8 mouse cellular contexts compared by ENCODE assay signal in genomic region chr6:124740211-124740887, GRCm38 (mm10). TPM values are rescaled to one million over a fixed set of nuclear protein-coding genes. Genes with fewer than 3 reads are reported as not detected.
A peak's percentile ranks its signal among the peaks of the same experiment; 100 is the strongest.
DNase-seq lines count a peak whose midpoint lies in the region; ATAC-seq and TF ChIP-seq lines count a peak whose summit lies in the region.

No protein-coding gene starts in this region.

- no peak for TF ChIP-seq EP300 in liver, embryonic 14.5 days (IDR thresholded peaks at IDR 0.05; ENCODE audit: low read depth)

- peaks cover 36% of the 10 kb centered on the region for H3K36me3 ChIP-seq in embryonic facial prominence, embryonic 13.5 days
- H3K36me3 ChIP-seq in hindbrain, embryonic 15.5 days, result peaks cover 26% of the 10 kb centered on the region
- no peaks in the 10 kb centered on the region for H3K36me3 ChIP-seq in liver, embryonic 14.5 days (replicated peaks; ENCODE audit: control insufficient read depth, insufficient read depth, low read depth)
- H3K36me3 ChIP-seq in neural tube, embryonic 14.5 days (ENCODE audit: control insufficient read depth, insufficient read depth, low read length), result peaks cover 21% of the 10 kb centered on the region

- H3K9ac ChIP-seq in embryonic facial prominence, embryonic 13.5 days, result peak overlapping the region; percentile 92
- H3K9ac ChIP-seq in hindbrain, embryonic 15.5 days, result peak overlapping the region; percentile 97
- peak overlapping the region; percentile 76 for H3K9ac ChIP-seq in liver, embryonic 14.5 days (replicated peaks)
- H3K9ac ChIP-seq in neural tube, embryonic 14.5 days (replicated peaks; ENCODE audit: low read depth, low read length), result peak overlapping the region; percentile 86

- no peak for TF ChIP-seq POLR2A in lung, adult 2 months (IDR thresholded peaks at IDR 0.05; ENCODE audit: borderline replicate concordance, extremely low read depth, low read depth, low read length)

- H3K9me3 ChIP-seq in embryonic facial prominence, embryonic 13.5 days, result no peaks in the 10 kb centered on the region
- H3K9me3 ChIP-seq in hindbrain, embryonic 15.5 days, result no peaks in the 10 kb centered on the region
- H3K9me3 ChIP-seq in liver, embryonic 14.5 days (ENCODE audit: control insufficient read depth, low read length), result no peaks in the 10 kb centered on the region
- H3K9me3 ChIP-seq in neural tube, embryonic 14.5 days (ENCODE audit: control insufficient read depth, low read length), result no peaks in the 10 kb centered on the region

- no peaks in the 10 kb centered on the region for H3K27me3 ChIP-seq in embryonic facial prominence, embryonic 13.5 days
- no peaks in the 10 kb centered on the region for H3K27me3 ChIP-seq in hindbrain, embryonic 15.5 days
- H3K27me3 ChIP-seq in liver, embryonic 14.5 days (ENCODE audit: control insufficient read depth, insufficient read depth, low read length), result no peaks in the 10 kb centered on the region
- H3K27me3 ChIP-seq in neural tube, embryonic 14.5 days (ENCODE audit: control insufficient read depth, insufficient read depth, low read length), result no peaks in the 10 kb centered on the region

- H3K4me1 ChIP-seq in lung, adult 2 months (ENCODE audit: control insufficient read depth, insufficient read depth, low read length), result peaks cover 7% of the 10 kb centered on the region
- peaks cover 37% of the 10 kb centered on the region for H3K4me1 ChIP-seq in embryonic facial prominence, embryonic 13.5 days
- H3K4me1 ChIP-seq in hindbrain, embryonic 15.5 days (replicated peaks), result peaks cover 34% of the 10 kb centered on the region
- H3K4me1 ChIP-seq in liver, embryonic 14.5 days (replicated peaks; ENCODE audit: control insufficient read depth in 2 of 2, insufficient read depth in 2 of 2, low read length in 1 of 2), result peaks cover 14 to 22% of the 10 kb centered on the region in 2 experiments
- peaks cover 17% of the 10 kb centered on the region; the same call in 1 of the 2 replicates for H3K4me1 ChIP-seq in neural tube, embryonic 14.5 days (ENCODE audit: control insufficient read depth, insufficient read depth, low read length)

- peak; percentile 40 for TF ChIP-seq CTCF in lung, adult 2 months (IDR thresholded peaks at IDR 0.05; ENCODE audit: insufficient read depth, low read length)
- peak; percentile 73 for TF ChIP-seq CTCF in liver, embryonic 14.5 days (IDR thresholded peaks at IDR 0.05; ENCODE audit: low read depth)

- WGBS in lung, adult 2 months, result under 1% methylated on average over 29 of the region's 29 CpGs
- under 1% methylated on average over 29 of the region's 29 CpGs for WGBS in embryonic facial prominence, embryonic 13.5 days
- under 1% methylated on average over 29 of the region's 29 CpGs for WGBS in hindbrain, embryonic 15.5 days
- WGBS in liver, embryonic 14.5 days (ENCODE audit: insufficient replicate concordance), result under 1% methylated on average over 29 of the region's 29 CpGs
- WGBS in neural tube, embryonic 14.5 days, result 0% methylated on average over 29 of the region's 29 CpGs

- H3K4me3 ChIP-seq in lung, adult 2 months (replicated peaks; ENCODE audit: extremely low read depth, low read depth, low read length), result peak overlapping the region; percentile 70
- peak overlapping the region; percentile 65 for H3K4me3 ChIP-seq in embryonic facial prominence, embryonic 13.5 days
- H3K4me3 ChIP-seq in hindbrain, embryonic 15.5 days, result peak overlapping the region; percentile 69
- H3K4me3 ChIP-seq in liver, embryonic 14.5 days (ENCODE audit: insufficient read depth in 1 of 2, low read depth in 2 of 2, low read length in 2 of 2), result peak overlapping the region; percentile 62 to 71
- H3K4me3 ChIP-seq in neural tube, embryonic 14.5 days (ENCODE audit: low read depth, low read length), result peak overlapping the region; percentile 61

- H3K4me2 ChIP-seq in embryonic facial prominence, embryonic 13.5 days, result peak overlapping the region; percentile 78
- peak overlapping the region; percentile 87 for H3K4me2 ChIP-seq in hindbrain, embryonic 15.5 days
- H3K4me2 ChIP-seq in liver, embryonic 14.5 days (ENCODE audit: low read depth), result peak overlapping the region; percentile 92
- H3K4me2 ChIP-seq in neural tube, embryonic 14.5 days (ENCODE audit: low read depth, low read length), result peak overlapping the region; percentile 83

- peak overlapping the region; percentile 99 for H3K27ac ChIP-seq in embryonic facial prominence, embryonic 13.5 days
- H3K27ac ChIP-seq in hindbrain, embryonic 15.5 days (replicated peaks), result peak overlapping the region; percentile 99
- peak overlapping the region; percentile 91 for H3K27ac ChIP-seq in liver, embryonic 14.5 days
- peak overlapping the region; percentile 99 for H3K27ac ChIP-seq in neural tube, embryonic 14.5 days (ENCODE audit: low read depth, low read length)

- no peak for DNase-seq in lung, adult 2 months
- DNase-seq in lung, postnatal 4 days, result no peak
- DNase-seq in R1 (ENCODE audit: low read depth, low spot score), result peak; percentile 78
- DNase-seq in liver, embryonic 14.5 days (ENCODE audit: low read depth in 3 of 3, low spot score in 3 of 3), result peak; percentile 45 to 59 (median 49)
- no peak for DNase-seq in ovary, postnatal 14 days (ENCODE audit: low spot score)

- peak; percentile 8; the same call in 1 of the 2 replicates for ATAC-seq in embryonic facial prominence, embryonic 13.5 days (ENCODE audit: insufficient number of reproducible peaks, insufficient read depth, low FRiP score, low TSS enrichment, low read depth)
- ATAC-seq in hindbrain, embryonic 15.5 days (ENCODE audit: low FRiP score, low read depth), result peak; percentile 11
- peak; percentile 11 for ATAC-seq in liver, embryonic 14.5 days (ENCODE audit: insufficient read depth)
- ATAC-seq in neural tube, embryonic 14.5 days (ENCODE audit: low read depth), result peak; percentile 28

RNA-seq across cellular contexts. Expression of gene Grcc10, which starts 0.8 kb away (rescaled TPM):
- polyA plus RNA-seq in lung, adult 2 months (2012; rRNA removed), result 222 and 226 TPM in 2 replicates
- 487 and 605 TPM in 2 replicates for polyA plus RNA-seq in embryonic facial prominence, embryonic 13.5 days (2015; fragmentation: Nextera tagmentation; extraction: Ambion mirVana)
- 626 and 628 TPM in 2 replicates for polyA plus RNA-seq in hindbrain, embryonic 15.5 days (2015; fragmentation: Nextera tagmentation; extraction: Ambion mirVana)
- polyA plus RNA-seq in liver, embryonic 14.5 days (2012; rRNA removed), result 27.9 and 50.2 TPM in 2 replicates
- 74.0 and 80.0 TPM in 2 replicates for polyA plus RNA-seq in liver, embryonic 14.5 days (2014; fragmentation: Nextera tagmentation; extraction: Ambion mirVana)
- 634 and 689 TPM in 2 replicates for polyA plus RNA-seq in neural tube, embryonic 14.5 days (2014; fragmentation: Nextera tagmentation; extraction: Ambion mirVana)

RNA-seq across cellular contexts. Expression of gene Ptpn6, which starts 1.8 kb away (rescaled TPM):
- 38.9 and 48.7 TPM in 2 replicates for polyA plus RNA-seq in lung, adult 2 months (2012; rRNA removed)
- polyA plus RNA-seq in embryonic facial prominence, embryonic 13.5 days (2015; fragmentation: Nextera tagmentation; extraction: Ambion mirVana), result 9.2 and 13.9 TPM in 2 replicates
- polyA plus RNA-seq in hindbrain, embryonic 15.5 days (2015; fragmentation: Nextera tagmentation; extraction: Ambion mirVana), result 3.7 and 6.6 TPM in 2 replicates
- 14.3 and 17.9 TPM in 2 replicates for polyA plus RNA-seq in liver, embryonic 14.5 days (2012; rRNA removed)
- 26.6 and 28.4 TPM in 2 replicates for polyA plus RNA-seq in liver, embryonic 14.5 days (2014; fragmentation: Nextera tagmentation; extraction: Ambion mirVana)
- 2.6 and 4.4 TPM in 2 replicates for polyA plus RNA-seq in neural tube, embryonic 14.5 days (2014; fragmentation: Nextera tagmentation; extraction: Ambion mirVana)

RNA-seq across cellular contexts. Expression of gene Gm45234, which starts 15.5 kb away (rescaled TPM):
- 0.08 TPM in 1 of 2 replicates, not detected in the other for polyA plus RNA-seq in lung, adult 2 months (2012; rRNA removed)
- polyA plus RNA-seq in embryonic facial prominence, embryonic 13.5 days (2015; fragmentation: Nextera tagmentation; extraction: Ambion mirVana), result 0.33 TPM in 1 of 2 replicates, not detected in the other
- polyA plus RNA-seq in hindbrain, embryonic 15.5 days (2015; fragmentation: Nextera tagmentation; extraction: Ambion mirVana), result not detected in 2 replicates
- 0.37 TPM in 1 of 2 replicates, not detected in the other for polyA plus RNA-seq in liver, embryonic 14.5 days (2012; rRNA removed)
- not detected in 2 replicates for polyA plus RNA-seq in liver, embryonic 14.5 days (2014; fragmentation: Nextera tagmentation; extraction: Ambion mirVana)
- not detected in 2 replicates for polyA plus RNA-seq in neural tube, embryonic 14.5 days (2014; fragmentation: Nextera tagmentation; extraction: Ambion mirVana)

RNA-seq across cellular contexts. Expression of gene Atn1, which starts 16.0 kb away (rescaled TPM):
- polyA plus RNA-seq in lung, adult 2 months (2012; rRNA removed), result 52.0 and 64.6 TPM in 2 replicates
- 22.1 and 22.2 TPM in 2 replicates for polyA plus RNA-seq in embryonic facial prominence, embryonic 13.5 days (2015; fragmentation: Nextera tagmentation; extraction: Ambion mirVana)
- polyA plus RNA-seq in hindbrain, embryonic 15.5 days (2015; fragmentation: Nextera tagmentation; extraction: Ambion mirVana), result 26.8 and 30.4 TPM in 2 replicates
- 2.5 and 2.8 TPM in 2 replicates for polyA plus RNA-seq in liver, embryonic 14.5 days (2012; rRNA removed)
- polyA plus RNA-seq in liver, embryonic 14.5 days (2014; fragmentation: Nextera tagmentation; extraction: Ambion mirVana), result 0.58 and 1.5 TPM in 2 replicates
- polyA plus RNA-seq in neural tube, embryonic 14.5 days (2014; fragmentation: Nextera tagmentation; extraction: Ambion mirVana), result 21.5 and 27.5 TPM in 2 replicates

RNA-seq across cellular contexts. Expression of gene Phb2, which starts 28.2 kb away (rescaled TPM):
- 64.7 and 74.4 TPM in 2 replicates for polyA plus RNA-seq in lung, adult 2 months (2012; rRNA removed)
- polyA plus RNA-seq in embryonic facial prominence, embryonic 13.5 days (2015; fragmentation: Nextera tagmentation; extraction: Ambion mirVana), result 337 and 351 TPM in 2 replicates
- 260 and 270 TPM in 2 replicates for polyA plus RNA-seq in hindbrain, embryonic 15.5 days (2015; fragmentation: Nextera tagmentation; extraction: Ambion mirVana)
- 101 and 124 TPM in 2 replicates for polyA plus RNA-seq in liver, embryonic 14.5 days (2012; rRNA removed)
- polyA plus RNA-seq in liver, embryonic 14.5 days (2014; fragmentation: Nextera tagmentation; extraction: Ambion mirVana), result 210 and 240 TPM in 2 replicates
- polyA plus RNA-seq in neural tube, embryonic 14.5 days (2014; fragmentation: Nextera tagmentation; extraction: Ambion mirVana), result 242 and 258 TPM in 2 replicates

Comparison
In these comparisons a context has a peak if more than half of its experiments do, and no peak if none do; other contexts are left out.
1. DNase-seq: peak in R1 (single experiment) and liver, embryonic 14.5 days (3 of 3); none in lung, adult 2 months (single experiment), lung, postnatal 4 days (0 of 2) and ovary, postnatal 14 days (single experiment).
2. Peak in every context shown above with its lines, with median percentiles within 50 percentile points of each other: H3K4me3 ChIP-seq, ATAC-seq, H3K27ac ChIP-seq, H3K4me2 ChIP-seq and H3K9ac ChIP-seq.